Mouse (Mus musculus) heart, adult 2 months (tissue): ENCODE measurements around the gene Tmc8. TPM values are rescaled to one million over a fixed set of nuclear protein-coding genes. Genes with fewer than 3 reads are reported as not detected.

Source experiments
- DNase-seq, 2 experiments: peaks; one replicate each; pipeline ENCODE4 v3.0.0; 2021
- H3K27ac ChIP-seq: fragments of 200-600 bp; 2 replicates; pipeline ENCODE4 v1.8.1; 2022
- H3K27me3 ChIP-seq: fragments of 200-500 bp; 2 replicates; pipeline ENCODE4 v1.6.1; 2012; ENCODE audit warnings: mild to moderate bottlenecking, low read length, inconsistent platforms, mixed read lengths; ENCODE audit not compliant: control insufficient read depth, insufficient read depth
- H3K36me3 ChIP-seq: fragments of 200-500 bp; 2 replicates; pipeline ENCODE4 v1.6.1; 2012; ENCODE audit warnings: low read length, inconsistent platforms; ENCODE audit not compliant: control insufficient read depth, insufficient read depth
- H3K4me1 ChIP-seq: fragments of 200-500 bp; 2 replicates; pipeline ENCODE4 v1.6.1; 2011; ENCODE audit warnings: low read length; ENCODE audit not compliant: control insufficient read depth, insufficient read depth
- H3K4me3 ChIP-seq: fragments of 200-600 bp; 2 replicates; pipeline ENCODE4 v1.8.1; 2022
- H3K79me2 ChIP-seq: fragments of 200-500 bp; replicated peaks from 2 replicates; pipeline ENCODE4 v1.6.1; 2012; ENCODE audit warnings: mild to moderate bottlenecking, inconsistent platforms, low read length, moderate library complexity, mixed read lengths; ENCODE audit not compliant: control insufficient read depth, insufficient read depth
- H3K9ac ChIP-seq: fragments of 200-500 bp; 2 replicates; pipeline ENCODE4 v1.6.1; 2012; ENCODE audit warnings: low read depth, mild to moderate bottlenecking, control low read depth, inconsistent platforms, low read length, mixed read lengths
- CTCF ChIP-seq: fragments of 200-600 bp; IDR thresholded peaks from 2 replicates; pipeline ENCODE4 v1.8.1; 2022; ENCODE audit warnings: antibody characterized with exemption, mild to moderate bottlenecking, moderate library complexity
- EP300 ChIP-seq: fragments of 200-500 bp; IDR thresholded peaks from 2 replicates; pipeline ENCODE4 v1.6.1; 2011; ENCODE audit warnings: low read depth, low read length, control low read depth; ENCODE audit not compliant: insufficient read depth
- POLR2A ChIP-seq: fragments of 200-500 bp; IDR thresholded peaks from 2 replicates; pipeline ENCODE4 v1.6.1; 2011; ENCODE audit warnings: mild to moderate bottlenecking, low read depth, low read length, control low read depth; ENCODE audit not compliant: insufficient read depth
- WGBS: fragments of 180-500 bp; shearing (Covaris S2); methylation state at CpG from one replicate; pipeline ENCODE4 v1.1.7; 2018; 5-methylcytosine and 5-hydroxymethylcytosine counted together
- intact Hi-C: fragments of 180-260 bp; cut with DNase I; formaldehyde crosslinking; loops from one replicate; pipeline ENCODE4 v1.15.1; 2025
- polyA plus RNA-seq: library from polyadenylated mRNA; depleted of rRNA; stranded (reverse); fragments of >200 nt; gene quantifications from 2 replicates; pipeline ENCODE4 v1.2.3, GENCODE M21; 2012
- total RNA-seq, 2 experiments: library from RNA; stranded (reverse); gene quantifications; 2 replicates each; pipeline ENCODE4 v1.2.3; 2021

Tmc8 gene
- total and polyA plus RNA-seq, 3 experiments = 3.3 to 9.5 (median 3.7) TPM

DNA sequence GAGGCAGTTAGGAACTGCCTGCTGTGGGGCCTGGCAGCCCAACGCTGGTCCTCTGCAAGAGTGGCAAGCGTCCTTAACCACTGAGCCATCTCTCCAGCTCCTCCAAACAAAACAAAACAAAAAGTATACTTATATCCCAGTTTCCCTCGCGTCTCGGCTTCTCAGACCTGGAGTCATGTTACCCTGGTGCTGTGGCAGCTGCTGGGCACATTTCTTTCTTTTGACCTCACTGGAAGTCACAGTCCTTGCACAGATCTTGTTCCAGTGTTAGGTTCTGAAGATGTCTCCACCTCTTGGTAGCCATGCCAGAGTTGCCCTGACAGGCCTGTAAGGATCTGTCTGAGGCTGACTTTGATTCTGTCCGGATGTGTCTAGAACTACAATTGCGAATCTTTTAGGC is 19.8 kb downstream of the Tmc8 start:
- H3K27me3 ChIP-seq = no peaks in the 10 kb centered on the region
- H3K9ac ChIP-seq = no peak overlapping the region
- no peaks in the 10 kb centered on the region for H3K79me2 ChIP-seq
- DNase-seq = no peak
- intact Hi-C loops = no loop called here
- 85% methylated on average over 7 of the region's 7 CpGs for WGBS
- H3K27ac ChIP-seq = no peak overlapping the region
- TF ChIP-seq CTCF = no peak
- TF ChIP-seq POLR2A = no peak
- no peak for TF ChIP-seq EP300
- no peaks in the 10 kb centered on the region for H3K4me1 ChIP-seq
- no peak overlapping the region for H3K4me3 ChIP-seq
- no peaks in the 10 kb centered on the region for H3K36me3 ChIP-seq

DNA sequence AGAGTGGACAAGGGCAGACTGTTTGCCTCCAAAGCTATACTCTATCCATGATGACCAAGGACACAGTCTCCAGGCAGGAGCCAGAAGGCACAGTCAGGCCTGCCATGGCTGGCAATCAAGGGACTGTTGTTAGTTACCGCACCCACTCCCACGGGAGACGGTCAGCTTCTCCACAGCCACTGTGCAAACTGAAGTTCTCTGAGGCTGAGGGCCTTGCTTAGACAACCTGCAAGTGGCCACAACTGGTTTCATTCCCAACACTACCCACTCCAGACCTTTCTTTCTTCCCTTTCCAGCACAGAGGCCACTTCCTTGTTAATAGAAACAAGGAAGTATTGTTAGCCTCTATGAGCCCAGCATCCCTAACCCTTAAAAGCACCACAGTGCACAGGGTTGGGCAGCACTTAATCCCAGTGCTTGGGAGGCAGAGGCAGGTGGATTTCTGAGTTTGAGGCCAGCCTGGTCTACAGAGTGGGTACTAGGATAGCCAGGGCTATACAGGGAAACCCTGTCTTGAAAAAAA is 21.4 kb downstream of the Tmc8 start:
- no peak for DNase-seq
- intact Hi-C loops = no loop called here
- Histone ChIP-seq H3K4me1 (no peaks in the 10 kb centered on the region), H3K9ac (no peak overlapping the region), H3K27ac (no peak overlapping the region), H3K79me2 (no peaks in the 10 kb centered on the region), H3K4me3 (no peak overlapping the region), H3K36me3 (no peaks in the 10 kb centered on the region), H3K27me3 (no peaks in the 10 kb centered on the region)
- TF ChIP-seq CTCF = no peak
- TF ChIP-seq EP300 = no peak
- TF ChIP-seq POLR2A = no peak
- 78% methylated on average over 3 of the region's 3 CpGs for WGBS

DNA sequence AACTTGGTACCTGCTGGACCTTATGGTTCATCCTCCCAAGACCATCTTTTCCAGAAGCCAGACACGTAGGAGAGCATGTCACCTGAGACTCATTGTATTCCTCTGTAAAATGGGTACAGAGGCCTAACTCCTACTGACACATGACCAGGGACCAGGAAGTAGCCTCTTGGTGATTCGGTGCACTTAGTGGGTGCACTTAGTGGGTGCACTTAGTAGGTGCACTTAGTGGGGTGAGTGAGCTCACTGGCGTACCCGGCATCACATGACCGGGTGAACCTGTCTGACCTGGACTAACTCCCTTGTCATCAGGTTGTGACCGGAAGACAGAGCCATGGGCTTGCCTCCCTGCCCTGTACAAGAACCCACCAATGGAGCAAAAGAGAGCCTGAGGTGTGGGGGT is 24.9 kb downstream of the Tmc8 start:
- intact Hi-C loops = no loop called here
- no peaks in the 10 kb centered on the region for H3K27me3 ChIP-seq
- DNase-seq = no peak
- no peak overlapping the region for H3K9ac ChIP-seq
- TF ChIP-seq POLR2A (no peak), EP300 (no peak), CTCF (no peak)
- no peak overlapping the region for H3K4me3 ChIP-seq
- H3K4me1 ChIP-seq = peaks cover 2% of the 10 kb centered on the region
- 92% methylated on average over 6 of the region's 6 CpGs for WGBS
- H3K36me3 ChIP-seq = no peaks in the 10 kb centered on the region
- H3K27ac ChIP-seq = no peak overlapping the region
- H3K79me2 ChIP-seq = peaks cover 2% of the 10 kb centered on the region; the same call in 1 of the 2 replicates

DNA sequence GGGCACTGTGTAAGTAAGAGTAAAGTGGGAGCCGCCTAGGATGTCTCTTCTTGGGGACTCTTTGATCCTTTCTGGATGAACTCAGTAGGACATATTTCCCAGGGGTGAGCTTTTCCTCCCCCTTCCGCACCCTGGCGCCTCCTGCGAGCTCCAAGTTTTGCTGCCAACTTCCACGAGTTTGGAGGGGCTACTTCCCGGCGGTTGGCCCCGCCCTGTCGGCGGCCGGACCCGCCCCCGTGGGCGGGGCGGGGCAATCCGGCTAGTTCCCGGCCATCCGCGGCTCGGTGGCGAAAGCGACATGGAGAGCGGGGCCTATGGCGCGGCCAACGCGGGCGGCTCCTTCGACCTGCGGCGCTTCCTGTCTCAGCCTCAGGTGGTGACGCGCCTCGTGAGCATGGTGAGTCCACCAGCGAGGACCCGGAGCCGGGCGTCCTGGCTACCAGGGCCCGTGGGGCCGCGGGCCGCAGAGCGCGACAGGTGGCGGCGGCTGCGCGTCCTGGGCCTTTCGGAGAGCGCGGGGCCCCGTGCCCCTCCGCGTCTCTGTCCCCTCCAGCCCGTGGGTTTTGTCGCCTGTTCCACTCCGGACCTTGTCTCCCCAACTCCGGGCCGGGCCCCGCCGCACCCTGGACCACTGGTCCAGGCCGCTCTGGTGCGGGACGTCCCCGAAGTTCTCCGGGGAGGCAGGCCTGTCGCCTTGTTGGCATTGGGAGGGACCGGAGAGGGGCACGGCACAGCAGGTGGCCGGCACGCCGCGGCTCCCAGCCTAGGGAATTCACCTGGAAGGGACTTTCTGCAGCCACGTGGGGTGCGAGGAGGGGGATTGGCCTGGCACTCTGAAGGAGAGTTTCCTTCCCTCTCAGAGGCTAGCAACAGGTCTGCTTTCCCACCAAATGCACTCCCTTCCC is 27.8 kb downstream of the Tmc8 start, which contains the start of the genes Gm20708 and Syngr2:
Gm20708 (plus strand) TSS at position 262 of the 905 bp plus-strand sequence.
Syngr2 (plus strand) TSS at position 262 of the 905 bp plus-strand sequence.
- TF ChIP-seq POLR2A (peak; percentile 65), CTCF (no peak)
- H3K4me3 ChIP-seq = peak within 1 kb of the TSS; percentile 96
- peak within 1 kb of the TSS; percentile 94 for H3K9ac ChIP-seq
- intact Hi-C loops = loop anchor here (1.0 kb wide), 1 partner anchor 14 kb away; no protein-coding TSS in a partner anchor
- no peaks in the 10 kb centered on the region for H3K36me3 ChIP-seq
- H3K4me1 ChIP-seq = peaks cover 2% of the 10 kb centered on the region
- H3K27me3 ChIP-seq = no peaks in the 10 kb centered on the region
- peak; percentile 89 to 90 for DNase-seq
- WGBS = under 1% methylated on average over 75 of the region's 75 CpGs
- H3K27ac ChIP-seq = peak within 1 kb of the TSS; percentile 90
- H3K79me2 ChIP-seq = peaks cover 2% of the 10 kb centered on the region

DNA sequence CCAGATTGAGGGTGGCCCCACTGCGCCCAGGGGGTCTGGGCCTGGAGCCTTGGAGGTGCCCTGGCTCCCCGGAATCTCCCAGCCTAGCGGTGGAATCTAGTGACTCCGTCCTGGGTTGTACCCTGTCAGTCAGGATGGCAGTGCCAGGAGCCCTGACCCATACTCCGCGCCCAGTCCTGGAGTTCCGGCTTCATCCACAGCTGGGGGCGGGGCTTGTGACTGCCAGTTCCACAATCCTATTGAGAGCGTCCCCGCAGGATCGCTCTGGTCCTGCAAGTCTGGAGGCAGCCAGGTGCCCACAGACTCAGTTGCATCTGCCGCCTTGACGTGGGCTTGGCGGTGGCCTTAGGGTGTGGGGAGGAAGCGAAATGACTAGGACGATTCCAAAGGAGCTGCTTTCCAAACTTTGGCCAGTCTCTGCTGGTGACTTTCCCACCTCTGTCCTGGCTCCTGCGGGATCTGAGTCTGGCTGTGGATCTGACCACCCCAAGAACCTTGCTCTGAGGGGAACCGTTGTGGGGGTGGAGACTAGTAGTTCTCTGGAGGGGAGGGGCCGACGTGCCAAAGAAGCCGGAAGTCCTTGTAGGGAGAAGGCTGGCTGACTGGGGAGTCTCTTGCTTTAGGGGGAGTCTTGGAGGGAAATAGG is 28.6 kb downstream of the Tmc8 start:
- 1% methylated on average over 21 of the region's 21 CpGs for WGBS
- peak; percentile 73 for TF ChIP-seq CTCF
- 0 out of 2 replicates have a peak, but pooled peaks have one; percentile 42 for TF ChIP-seq EP300
- 0 out of 2 replicates have a peak, but pooled peaks have one; percentile 37 for TF ChIP-seq POLR2A
- Histone ChIP-seq H3K9ac (peak overlapping the region; percentile 94), H3K27ac (peak overlapping the region; percentile 90), H3K79me2 (peaks cover 2% of the 10 kb centered on the region), H3K4me3 (peak overlapping the region; percentile 96), H3K27me3 (no peaks in the 10 kb centered on the region), H3K36me3 (no peaks in the 10 kb centered on the region), H3K4me1 (peaks cover 2% of the 10 kb centered on the region)
- peak; percentile 89 to 90 for DNase-seq
- intact Hi-C loops = loop anchor here (1.0 kb wide), 1 partner anchor 13 kb away; no protein-coding TSS in a partner anchor

DNA sequence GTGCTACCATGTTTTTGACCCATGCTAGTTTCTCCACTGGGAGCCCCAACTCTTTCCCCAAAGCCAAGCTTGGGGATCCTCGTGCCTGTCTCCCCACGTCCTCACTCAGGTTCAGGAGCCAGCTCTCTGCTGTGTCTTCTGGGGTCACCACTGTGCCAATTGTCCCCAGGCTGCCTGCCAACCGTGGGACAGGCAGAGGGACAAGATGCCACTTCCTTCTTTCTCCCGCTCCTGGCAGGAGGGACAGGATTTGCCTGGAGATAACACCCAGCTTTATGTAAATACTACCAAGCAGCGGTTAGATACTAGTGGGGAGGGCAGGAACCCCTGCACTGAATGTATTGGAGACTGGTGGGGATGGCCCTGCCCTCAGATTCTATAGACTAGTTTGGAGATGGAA is 32.0 kb downstream of the Tmc8 start:
- Histone ChIP-seq H3K27me3 (no peaks in the 10 kb centered on the region), H3K36me3 (no peaks in the 10 kb centered on the region), H3K27ac (peak overlapping the region; percentile 72), H3K4me3 (no peak overlapping the region), H3K4me1 (peaks cover 6% of the 10 kb centered on the region), H3K79me2 (peaks cover 2% of the 10 kb centered on the region), H3K9ac (no peak overlapping the region)
- intact Hi-C loops = no loop called here
- no peak for DNase-seq
- TF ChIP-seq POLR2A (no peak), CTCF (no peak), EP300 (no peak)
- WGBS = 38% methylated on average over 5 of the region's 5 CpGs
